Mouse (Mus musculus) bone marrow macrophage, adult 2 months (primary cell): ENCODE measurements around the gene Prr15l. TPM values are rescaled to one million over a fixed set of nuclear protein-coding genes. Genes with fewer than 3 reads are reported as not detected.
A peak's percentile ranks its signal among the peaks of the same experiment; 100 is the strongest.

ENCODE experiments used
- H3K27ac ChIP-seq: 2 replicates; pipeline ENCODE4 v1.5.1; 2012; ENCODE audit warnings: low read depth, low read length; ENCODE audit not compliant: insufficient read depth
- H3K4me1 ChIP-seq: 2 replicates; pipeline ENCODE4 v1.6.1; 2012; ENCODE audit warnings: low read length; ENCODE audit not compliant: control insufficient read depth, insufficient read depth
- H3K4me3 ChIP-seq: 2 replicates; pipeline ENCODE4 v1.5.1; 2012; ENCODE audit warnings: mild to moderate bottlenecking, low read length, moderate library complexity; ENCODE audit not compliant: insufficient read depth
- CTCF ChIP-seq: IDR thresholded peaks from 2 replicates; pipeline ENCODE4 v1.5.1; 2012; ENCODE audit warnings: low read depth, mild to moderate bottlenecking, low read length, moderate library complexity
- POLR2A ChIP-seq: IDR thresholded peaks from 2 replicates; pipeline ENCODE4 v1.6.1; 2012; ENCODE audit warnings: mild to moderate bottlenecking, low read depth, low read length, borderline replicate concordance
- polyA plus RNA-seq: library from polyadenylated mRNA; stranded (reverse); fragments of >200 nt; gene quantifications from 2 replicates; pipeline ENCODE4 v1.2.4, GENCODE M21; 2012; ENCODE audit not compliant: missing spikeins, insufficient read depth, insufficient read length

The Prr15l gene
- polyA plus RNA-seq, 1 experiment = not detected

DNA sequence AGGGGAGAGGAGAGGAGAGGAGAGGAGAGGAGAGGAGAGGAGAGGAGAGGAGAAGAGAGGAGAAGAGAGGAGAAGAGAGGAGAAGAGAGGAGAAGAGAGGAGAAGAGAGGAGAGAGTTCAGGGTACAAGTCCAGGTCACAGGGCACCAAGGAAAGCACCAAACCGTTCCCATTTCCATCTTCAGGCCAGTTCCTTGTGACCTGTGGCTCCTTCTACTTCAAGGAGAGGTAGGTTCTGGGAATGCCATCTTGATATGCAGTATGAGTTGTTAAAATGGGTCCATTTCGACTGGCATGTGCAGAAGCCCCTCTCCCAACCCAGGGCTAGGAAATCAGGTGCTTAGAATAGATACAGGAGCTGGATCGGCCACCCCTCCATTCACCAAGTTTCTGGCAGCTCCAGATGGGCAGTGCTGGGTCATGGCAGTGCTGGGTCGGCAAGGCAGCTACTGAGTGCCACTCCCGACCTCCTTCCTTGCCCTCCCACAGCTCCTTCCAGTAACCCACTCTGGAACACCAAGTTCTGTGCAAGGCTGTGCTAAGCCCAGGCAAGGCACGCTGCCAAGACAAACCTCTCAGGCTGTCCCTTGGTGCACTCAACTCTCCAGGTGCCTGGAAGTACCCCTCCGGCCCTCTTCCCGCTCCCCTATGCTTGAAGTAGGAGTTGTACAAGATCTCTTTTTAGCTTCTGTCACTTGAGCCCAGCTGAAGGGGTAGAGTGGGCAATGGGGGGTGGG lies 3.6 kb downstream of the Prr15l start:
- Histone ChIP-seq H3K4me3 (no peak overlapping the region), H3K4me1 (peaks cover 7% of the 10 kb centered on the region; the same call in 1 of the 2 replicates), H3K27ac (no peak overlapping the region)
- TF ChIP-seq POLR2A (no peak), CTCF (no peak)

DNA sequence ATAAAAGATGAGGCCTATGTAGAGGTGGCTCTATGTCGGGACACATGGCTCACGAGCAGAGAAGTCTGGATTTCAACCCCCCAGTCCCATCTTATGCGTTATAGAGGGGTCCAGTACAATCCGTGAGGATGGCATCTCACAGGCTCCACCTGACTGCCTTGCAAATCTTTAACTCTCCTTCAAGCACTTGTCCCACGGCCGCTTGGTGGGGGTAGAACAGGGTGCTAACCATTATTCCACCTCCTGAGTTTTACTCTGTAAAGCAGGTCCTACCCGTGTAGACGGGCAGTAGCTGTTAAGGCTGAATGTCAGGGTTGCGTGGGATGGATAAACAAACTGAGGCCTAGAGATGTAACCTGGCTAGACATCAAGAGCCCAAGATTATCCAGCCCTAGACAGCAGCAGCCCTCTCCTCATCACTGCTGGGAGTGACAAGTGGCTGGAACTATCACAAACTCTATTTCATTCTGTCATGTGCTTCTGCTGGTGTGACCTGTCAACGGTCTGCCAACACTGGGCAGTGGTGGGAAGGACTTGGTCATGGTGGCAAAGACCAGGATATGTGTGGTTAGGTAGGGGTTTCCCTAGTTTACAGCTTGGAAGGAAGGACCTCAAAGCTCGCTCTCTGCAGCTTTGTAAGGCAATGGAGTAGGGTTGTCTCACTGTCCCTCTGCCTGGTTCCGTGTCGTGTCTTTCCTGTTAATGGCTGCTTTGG lies 5.8 kb downstream of the Prr15l start:
- no peak overlapping the region for H3K27ac ChIP-seq
- peaks cover 7% of the 10 kb centered on the region; the same call in 1 of the 2 replicates for H3K4me1 ChIP-seq
- H3K4me3 ChIP-seq = no peak overlapping the region
- TF ChIP-seq CTCF (no peak), POLR2A (no peak)

DNA sequence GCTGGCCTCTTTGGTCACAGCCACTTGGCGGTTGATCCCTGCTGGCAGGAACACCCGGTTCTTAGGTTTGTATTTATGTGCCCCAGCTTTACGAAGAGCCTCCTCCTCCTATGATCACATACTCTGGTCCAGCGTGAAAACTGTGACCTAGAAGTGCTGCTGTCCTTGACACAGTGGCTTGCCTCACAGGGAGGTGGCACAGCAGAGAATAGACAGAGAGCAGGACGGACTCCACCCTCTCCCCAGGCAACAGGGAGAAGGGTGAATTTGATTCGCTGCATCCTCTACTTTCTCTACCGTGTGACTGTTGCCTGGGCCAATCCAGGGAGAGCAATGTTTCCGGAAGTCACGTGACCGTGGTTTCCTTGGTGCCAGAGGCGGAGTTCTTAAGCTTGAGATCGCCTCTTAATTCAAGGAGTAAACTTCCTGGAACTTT lies 7.0 kb downstream of the Prr15l start:
- Histone ChIP-seq H3K27ac (no peak overlapping the region), H3K4me1 (peaks cover 7% of the 10 kb centered on the region; the same call in 1 of the 2 replicates), H3K4me3 (no peak overlapping the region)
- no peak for TF ChIP-seq CTCF
- TF ChIP-seq POLR2A = no peak

DNA sequence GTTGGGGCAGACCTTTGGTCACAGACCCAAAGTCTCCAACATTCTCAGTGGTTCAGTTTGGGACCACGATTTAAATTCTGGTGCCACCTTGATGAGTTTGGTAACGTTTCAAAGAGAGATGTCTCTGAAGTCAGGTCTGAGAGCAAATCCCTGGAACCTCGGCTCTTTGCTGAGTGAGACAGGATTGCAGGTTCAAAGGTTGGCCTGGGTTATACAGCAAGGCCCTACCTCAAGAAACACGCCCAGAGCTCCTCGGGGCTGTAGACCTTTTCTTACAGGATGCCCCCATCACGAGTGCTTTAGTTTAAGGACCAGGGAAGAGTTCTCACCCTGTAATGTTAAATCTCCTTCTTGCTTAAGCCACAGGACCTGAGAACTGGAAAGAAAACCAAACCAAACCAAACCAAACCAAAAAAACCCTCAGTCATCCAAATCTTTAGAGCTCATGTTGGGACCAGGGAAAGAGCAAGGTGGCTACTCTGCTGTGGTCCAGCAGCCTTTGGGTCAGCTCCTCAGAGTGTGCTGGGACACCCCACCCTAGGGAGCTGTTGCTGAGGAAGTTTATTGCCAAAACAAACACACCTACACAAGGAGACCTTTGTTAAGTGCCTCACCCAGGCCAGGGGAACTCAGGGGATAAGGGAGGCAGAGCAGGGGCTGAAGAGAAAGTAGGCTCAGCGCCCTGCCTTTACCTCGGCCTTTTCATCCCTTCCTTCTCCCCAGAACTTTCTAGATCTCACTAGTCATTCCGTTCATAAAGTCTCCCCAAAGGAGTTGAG lies 8.2 kb downstream of the Prr15l start:
- H3K27ac ChIP-seq = no peak overlapping the region
- TF ChIP-seq POLR2A (no peak), CTCF (no peak)
- no peak overlapping the region for H3K4me3 ChIP-seq
- peaks cover 7% of the 10 kb centered on the region; the same call in 1 of the 2 replicates for H3K4me1 ChIP-seq

DNA sequence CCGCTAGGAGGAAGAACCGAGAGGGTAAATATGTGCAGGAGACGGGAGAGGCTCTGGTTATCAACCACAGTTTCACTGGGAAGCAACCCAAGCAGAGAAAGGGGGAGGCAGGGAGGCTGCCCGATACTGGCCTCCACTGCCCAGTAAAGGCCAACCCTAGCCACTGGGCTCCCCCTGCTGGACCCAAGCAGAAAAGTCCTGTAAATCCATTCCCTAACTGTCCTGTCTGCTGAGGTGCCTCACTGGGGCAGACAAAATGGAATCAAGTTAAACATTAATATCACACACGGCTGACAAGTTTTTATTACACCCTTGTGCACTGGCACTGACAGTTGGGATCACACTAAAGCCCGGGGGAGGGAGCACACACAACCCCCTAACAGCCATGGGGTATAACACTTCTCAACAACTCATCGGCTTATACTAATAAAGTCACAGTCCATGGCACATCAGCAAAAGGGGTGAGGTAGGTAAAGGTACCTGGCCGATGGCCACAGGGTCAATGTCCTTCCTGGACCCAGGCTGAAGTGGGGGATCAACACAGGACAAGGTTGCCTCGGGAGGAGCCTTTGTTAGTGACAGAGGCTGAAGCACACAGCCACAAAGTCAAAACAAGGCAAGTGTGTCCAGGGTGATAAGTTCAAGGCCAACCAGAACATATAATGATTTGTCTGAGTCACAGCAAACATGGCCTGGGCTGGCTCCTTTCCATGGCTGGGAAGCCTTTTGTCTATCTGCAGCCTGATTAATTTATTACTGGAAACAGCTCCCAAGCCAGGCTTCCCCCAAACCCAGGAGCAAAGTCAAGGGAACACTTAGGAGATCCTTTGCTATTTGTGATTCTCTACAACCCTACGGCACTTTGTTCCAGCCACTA lies 9.9 kb downstream of the Prr15l start:
- peaks cover 7% of the 10 kb centered on the region; the same call in 1 of the 2 replicates for H3K4me1 ChIP-seq
- no peak overlapping the region for H3K27ac ChIP-seq
- TF ChIP-seq CTCF = peak; percentile 49; the same call in 1 of the 2 replicates
- TF ChIP-seq POLR2A = no peak
- no peak overlapping the region for H3K4me3 ChIP-seq

DNA sequence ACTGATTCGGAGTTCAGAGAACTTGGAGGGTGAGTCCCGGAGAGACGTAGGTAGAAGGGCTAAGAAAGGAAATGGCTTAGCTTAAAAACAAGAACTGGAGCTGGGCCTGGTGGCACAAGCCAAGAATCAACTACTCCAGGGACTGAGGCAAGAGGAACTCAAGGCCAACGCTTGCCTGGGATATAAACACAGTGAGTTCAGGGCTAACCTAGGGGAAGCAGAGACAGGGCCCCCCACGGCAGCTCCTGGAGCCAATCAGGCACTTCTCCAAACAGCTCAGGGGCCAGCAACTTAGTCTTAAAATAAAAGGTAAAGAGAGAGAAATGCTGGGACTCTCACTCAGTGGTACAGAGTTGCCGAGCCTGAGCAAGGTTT lies 10.5 kb downstream of the Prr15l start:
- H3K27ac ChIP-seq = no peak overlapping the region
- peaks cover 7% of the 10 kb centered on the region; the same call in 1 of the 2 replicates for H3K4me1 ChIP-seq
- H3K4me3 ChIP-seq = no peak overlapping the region
- TF ChIP-seq POLR2A (no peak), CTCF (no peak)

DNA sequence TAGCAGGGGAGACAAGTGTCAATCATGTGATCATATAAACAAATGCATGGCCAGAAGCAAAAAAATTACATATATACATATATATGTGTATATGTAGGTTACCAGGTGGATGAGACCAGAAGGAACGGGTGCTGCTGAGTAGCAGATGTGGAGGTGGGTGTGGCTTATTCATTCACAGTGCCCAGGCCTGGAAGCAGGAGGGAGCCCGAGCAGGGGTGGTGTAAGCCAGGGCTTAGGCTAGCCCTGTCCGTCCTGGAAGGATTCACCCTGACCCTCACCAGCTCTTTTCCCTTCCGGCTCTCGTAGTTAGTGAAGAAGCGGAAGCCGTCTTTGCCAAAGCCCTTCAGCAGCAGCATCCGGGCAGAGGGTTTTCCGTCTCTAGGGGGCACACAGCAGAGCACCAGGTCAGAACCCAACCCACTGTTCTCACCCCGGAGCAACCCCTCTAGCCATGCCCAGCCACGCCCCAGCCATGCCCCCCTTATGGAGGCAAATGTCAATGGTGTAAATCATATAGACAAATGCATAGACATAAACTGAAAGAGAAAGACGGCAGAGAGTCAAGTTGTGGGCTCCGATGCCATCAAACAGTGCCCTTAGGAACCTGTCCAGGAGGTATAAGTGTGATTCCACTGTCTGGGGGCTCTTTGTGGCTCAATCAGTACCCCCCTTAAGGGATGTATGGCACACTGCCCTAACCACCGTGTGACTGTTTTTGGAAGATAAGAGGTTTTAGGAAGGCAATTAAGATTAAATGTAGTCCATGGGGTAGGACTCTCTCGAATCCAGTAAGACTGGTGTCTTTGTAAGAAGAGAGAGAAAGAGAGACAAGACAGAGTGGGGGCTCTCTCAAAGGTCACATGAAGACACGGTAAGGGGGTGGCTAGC lies 12.9 kb downstream of the Prr15l start:
- H3K27ac ChIP-seq = no peak overlapping the region
- H3K4me1 ChIP-seq = peaks cover 6% of the 10 kb centered on the region
- TF ChIP-seq CTCF (no peak), POLR2A (no peak)
- no peak overlapping the region for H3K4me3 ChIP-seq

DNA sequence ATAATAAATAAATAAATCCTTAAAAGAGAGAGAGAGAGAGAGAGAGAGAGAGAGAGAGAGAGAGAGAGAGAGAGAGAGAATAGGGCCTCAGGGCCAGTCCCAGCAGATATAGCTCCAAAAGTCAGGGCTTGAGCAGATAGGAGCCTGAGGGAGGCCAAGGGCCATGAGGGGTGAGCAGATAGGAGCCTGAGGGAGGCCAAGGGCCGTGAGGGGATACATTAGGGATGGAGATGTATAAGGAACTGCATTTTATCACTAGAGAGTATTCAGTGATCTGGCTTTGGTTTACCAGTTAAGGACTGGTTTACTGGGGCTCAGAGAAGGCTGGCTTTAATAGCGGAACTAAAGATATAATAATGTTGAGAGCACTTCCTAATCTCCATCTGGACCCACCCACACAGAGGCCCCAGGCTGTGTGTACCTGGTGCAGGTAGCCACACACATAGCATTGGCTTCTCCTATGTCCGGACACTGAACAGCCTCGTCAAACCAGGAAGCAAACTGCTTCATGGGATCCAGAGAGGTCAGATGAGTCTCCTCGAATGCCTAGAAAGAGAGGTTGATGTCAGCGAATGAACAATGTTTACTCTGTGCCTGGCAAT lies 14.2 kb downstream of the Prr15l start:
- no peak overlapping the region for H3K27ac ChIP-seq
- no peak overlapping the region for H3K4me3 ChIP-seq
- TF ChIP-seq POLR2A = no peak
- peaks cover 6% of the 10 kb centered on the region for H3K4me1 ChIP-seq
